Mouse (Mus musculus) midbrain, embryonic 13.5 days (tissue): ENCODE results near the gene Cx3cr1. TPM values are rescaled to one million over a fixed set of nuclear protein-coding genes. Genes with fewer than 3 reads are reported as not detected.
"Not testable (repeated sequence)": the region's sequence is repeated elsewhere in the genome, so short reads cannot be mapped to it uniquely, and the experiment has no call there.

Experiments used
- ATAC-seq: fragments of 200-750 bp; cut with Nextera tagmentation; 2 replicates; pipeline ENCODE4 v1.8.0; 2017; ENCODE audit warnings: mild to moderate bottlenecking, moderate TSS enrichment, moderate library complexity
- H3K27ac ChIP-seq: fragments of 300-500 bp; sonication (generic); 2 replicates; pipeline ENCODE4 v1.5.1; 2015; ENCODE audit warnings: inconsistent platforms, mild to moderate bottlenecking, moderate library complexity
- H3K27me3 ChIP-seq: fragments of 300-500 bp; sonication (generic); 2 replicates; pipeline ENCODE4 v1.6.1; 2015; ENCODE audit warnings: mild to moderate bottlenecking, inconsistent platforms
- H3K36me3 ChIP-seq: fragments of 300-500 bp; sonication (generic); 2 replicates; pipeline ENCODE4 v1.6.1; 2015; ENCODE audit warnings: mild to moderate bottlenecking, inconsistent platforms
- H3K4me1 ChIP-seq: fragments of 300-500 bp; sonication (generic); replicated peaks from 2 replicates; pipeline ENCODE4 v1.6.1; 2015; ENCODE audit warnings: inconsistent platforms
- H3K4me2 ChIP-seq: fragments of 300-500 bp; sonication (generic); replicated peaks from 2 replicates; pipeline ENCODE4 v1.6.1; 2015; ENCODE audit warnings: moderate library complexity, mild to moderate bottlenecking, inconsistent platforms
- H3K4me3 ChIP-seq: fragments of 300-500 bp; sonication (generic); replicated peaks from 2 replicates; pipeline ENCODE4 v1.5.1; 2015; ENCODE audit warnings: mild to moderate bottlenecking, inconsistent platforms
- H3K9ac ChIP-seq: fragments of 300-500 bp; sonication (generic); replicated peaks from 2 replicates; pipeline ENCODE4 v1.6.1; 2015; ENCODE audit warnings: mild to moderate bottlenecking, inconsistent platforms
- H3K9me3 ChIP-seq: fragments of 300-500 bp; sonication (generic); 2 replicates; pipeline ENCODE4 v1.6.1; 2016; ENCODE audit warnings: mild to moderate bottlenecking, inconsistent platforms
- WGBS: fragments of 180-500 bp; shearing (Covaris S2); methylation state at CpG from one replicate; pipeline ENCODE4 v1.1.7; 2015; 5-methylcytosine and 5-hydroxymethylcytosine counted together
- polyA plus RNA-seq: library from polyadenylated mRNA; unstranded; fragments of >200 nt; fragmentation: Nextera tagmentation; extraction: Ambion mirVana; gene quantifications from 2 replicates; pipeline ENCODE4 v1.2.1, GENCODE M21; 2015

Gene Cx3cr1
- polyA plus RNA-seq, 1 experiment from 2014 or later, result 6.1 TPM

GRCm38 (mm10) chr9:120021164-120021563 is 48.5 kb downstream of the Cx3cr1 start:
- Histone ChIP-seq H3K9me3 (no peaks in the 10 kb centered on the region), H3K27me3 (no peaks in the 10 kb centered on the region), H3K4me3 (no peak overlapping the region), H3K9ac (no peak overlapping the region), H3K4me1 (no peaks in the 10 kb centered on the region), H3K36me3 (no peaks in the 10 kb centered on the region), H3K4me2 (no peak overlapping the region), H3K27ac (no peak overlapping the region)
- WGBS, result 77% methylated on average over 5 of the region's 5 CpGs
- ATAC-seq, result no peak

GRCm38 (mm10) chr9:120020285-120020890 is 49.3 kb downstream of the Cx3cr1 start:
- ATAC-seq, result no peak
- Histone ChIP-seq H3K27me3 (no peaks in the 10 kb centered on the region), H3K36me3 (no peaks in the 10 kb centered on the region), H3K27ac (no peak overlapping the region), H3K9me3 (no peaks in the 10 kb centered on the region), H3K9ac (no peak overlapping the region), H3K4me3 (no peak overlapping the region), H3K4me2 (no peak overlapping the region), H3K4me1 (no peaks in the 10 kb centered on the region)
- WGBS, result 50% methylated on average over 7 of the region's 7 CpGs

DNA sequence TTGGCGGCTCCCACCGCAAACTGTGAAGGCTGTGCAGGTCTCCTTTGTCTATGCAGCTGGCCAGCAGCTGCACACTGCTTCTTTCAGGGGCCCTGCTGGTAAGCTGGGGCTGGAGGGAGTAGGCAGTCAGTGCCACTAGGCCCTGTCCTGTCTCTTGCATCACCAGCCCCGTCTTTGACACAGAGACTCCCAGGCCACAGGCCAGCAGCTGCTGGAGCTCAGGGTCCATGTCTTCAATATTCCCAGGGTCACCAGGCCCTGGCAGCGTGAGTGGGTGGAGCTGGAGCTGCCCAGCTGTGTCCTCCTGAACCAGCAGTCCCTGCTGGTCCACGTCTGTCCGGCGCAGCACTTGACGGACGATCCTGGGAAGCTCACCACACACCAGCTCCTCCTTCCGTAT is 52.7 kb downstream of the Cx3cr1 start:
- H3K9ac ChIP-seq, result no peak overlapping the region; the same call in 1 of the 2 replicates
- H3K27ac ChIP-seq, result no peak overlapping the region
- no peaks in the 10 kb centered on the region for H3K4me1 ChIP-seq
- H3K4me3 ChIP-seq, result no peak overlapping the region
- H3K36me3 ChIP-seq, result no peaks in the 10 kb centered on the region
- H3K9me3 ChIP-seq, result no peaks in the 10 kb centered on the region
- no peak for ATAC-seq
- peaks cover 19% of the 10 kb centered on the region for H3K27me3 ChIP-seq
- 70% methylated on average over 10 of the region's 10 CpGs for WGBS
- H3K4me2 ChIP-seq, result no peak overlapping the region

DNA sequence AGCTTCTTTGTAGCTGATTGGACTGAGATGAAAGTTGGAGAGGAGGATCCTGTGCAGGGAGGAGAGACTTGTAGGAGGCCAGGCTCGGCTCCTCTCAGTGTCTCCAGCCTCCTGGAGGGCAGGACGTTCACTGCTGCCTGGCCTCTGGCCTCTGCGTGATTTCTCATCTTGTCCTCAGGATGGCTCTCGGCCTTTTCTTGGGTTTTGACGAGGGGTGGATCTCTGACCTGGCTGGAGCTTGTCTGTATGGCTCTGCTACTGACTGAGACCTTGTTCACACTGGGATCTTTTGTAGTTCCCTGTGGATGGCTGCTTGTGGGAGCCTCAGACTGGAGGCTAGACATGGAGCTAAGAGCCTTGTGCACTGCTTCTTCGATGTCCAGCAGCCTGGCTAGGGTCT is 54.9 kb downstream of the Cx3cr1 start:
- no peak overlapping the region for H3K4me2 ChIP-seq
- H3K27me3 ChIP-seq, result peaks cover 21% of the 10 kb centered on the region
- no peaks in the 10 kb centered on the region for H3K36me3 ChIP-seq
- H3K4me3 ChIP-seq, result no peak overlapping the region
- WGBS, result 78% methylated on average over 6 of the region's 6 CpGs
- ATAC-seq, result no peak
- 0 out of 2 replicates have a peak overlapping the region, but pooled peaks have one; percentile 2 for H3K9ac ChIP-seq
- no peak overlapping the region for H3K27ac ChIP-seq
- H3K9me3 ChIP-seq, result no peaks in the 10 kb centered on the region
- peaks cover 8% of the 10 kb centered on the region for H3K4me1 ChIP-seq

DNA sequence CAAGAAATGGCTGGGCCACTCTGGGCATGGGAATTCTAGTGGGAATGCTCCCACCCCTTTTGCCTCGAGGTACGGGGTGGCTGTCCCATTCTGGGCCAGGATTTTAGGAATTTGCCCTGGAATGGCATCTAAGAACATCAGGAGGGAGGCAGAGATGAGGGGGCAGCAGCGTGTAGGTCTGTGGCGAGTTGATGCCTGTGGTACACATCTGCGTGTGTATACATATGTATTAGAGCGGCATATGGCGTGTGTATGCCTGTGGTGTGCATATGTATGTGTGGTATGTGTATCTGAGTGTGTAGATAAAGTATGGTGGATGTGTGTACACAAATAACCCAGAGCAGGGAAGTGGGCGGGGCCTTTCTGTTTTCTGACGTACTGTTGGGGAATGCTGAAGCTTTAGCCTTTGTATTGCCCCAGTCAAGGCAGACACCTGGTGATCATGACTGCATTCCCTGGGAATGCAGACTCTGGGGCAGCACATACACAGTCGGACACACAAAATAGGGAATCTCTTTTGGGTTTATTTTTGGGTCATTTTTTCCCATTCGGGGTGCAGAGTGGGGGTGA is 56.3 kb downstream of the Cx3cr1 start:
- no peaks in the 10 kb centered on the region for H3K36me3 ChIP-seq
- H3K4me2 ChIP-seq, result no peak overlapping the region
- no peak overlapping the region for H3K9ac ChIP-seq
- ATAC-seq, result no peak
- H3K9me3 ChIP-seq, result no peaks in the 10 kb centered on the region
- H3K4me3 ChIP-seq, result no peak overlapping the region
- no peak overlapping the region for H3K27ac ChIP-seq
- WGBS, result 73% methylated on average over 11 of the region's 11 CpGs
- peaks cover 23% of the 10 kb centered on the region for H3K27me3 ChIP-seq
- H3K4me1 ChIP-seq, result peaks cover 8% of the 10 kb centered on the region

GRCm38 (mm10) chr9:120012781-120013180 is 56.9 kb downstream of the Cx3cr1 start:
- Histone ChIP-seq H3K9ac (no peak overlapping the region), H3K27ac (no peak overlapping the region), H3K4me3 (no peak overlapping the region), H3K9me3 (no peaks in the 10 kb centered on the region), H3K4me2 (no peak overlapping the region), H3K4me1 (peaks cover 8% of the 10 kb centered on the region), H3K27me3 (peaks cover 23% of the 10 kb centered on the region), H3K36me3 (no peaks in the 10 kb centered on the region)
- WGBS, result 88% methylated on average over 5 of the region's 5 CpGs
- no peak for ATAC-seq

GRCm38 (mm10) chr9:120012161-120012560 is 57.5 kb downstream of the Cx3cr1 start:
- not testable (repeated sequence) for H3K4me2 ChIP-seq, H3K36me3 ChIP-seq, H3K4me1 ChIP-seq, H3K27ac ChIP-seq, H3K4me3 ChIP-seq, ATAC-seq, H3K9me3 ChIP-seq, H3K9ac ChIP-seq
- H3K27me3 ChIP-seq, result peaks cover 23% of the 10 kb centered on the region
- 86% methylated on average over 6 of the region's 6 CpGs for WGBS

- peak; percentile 74 for ATAC-seq
- peak overlapping the region; percentile 63 for H3K9ac ChIP-seq
- H3K4me1 ChIP-seq, result peaks cover 8% of the 10 kb centered on the region
- peak overlapping the region; percentile 50 for H3K4me3 ChIP-seq
- H3K36me3 ChIP-seq, result no peaks in the 10 kb centered on the region
- peak overlapping the region; percentile 74 for H3K4me2 ChIP-seq
- no peaks in the 10 kb centered on the region for H3K9me3 ChIP-seq
- peak overlapping the region; percentile 84 for H3K27ac ChIP-seq
- peaks cover 23% of the 10 kb centered on the region for H3K27me3 ChIP-seq
- WGBS, result 1% methylated on average over 10 of the region's 10 CpGs
Observed at GRCm38 (mm10) chr9:120011533-120011932, 58.1 kb downstream of the Cx3cr1 start.

DNA sequence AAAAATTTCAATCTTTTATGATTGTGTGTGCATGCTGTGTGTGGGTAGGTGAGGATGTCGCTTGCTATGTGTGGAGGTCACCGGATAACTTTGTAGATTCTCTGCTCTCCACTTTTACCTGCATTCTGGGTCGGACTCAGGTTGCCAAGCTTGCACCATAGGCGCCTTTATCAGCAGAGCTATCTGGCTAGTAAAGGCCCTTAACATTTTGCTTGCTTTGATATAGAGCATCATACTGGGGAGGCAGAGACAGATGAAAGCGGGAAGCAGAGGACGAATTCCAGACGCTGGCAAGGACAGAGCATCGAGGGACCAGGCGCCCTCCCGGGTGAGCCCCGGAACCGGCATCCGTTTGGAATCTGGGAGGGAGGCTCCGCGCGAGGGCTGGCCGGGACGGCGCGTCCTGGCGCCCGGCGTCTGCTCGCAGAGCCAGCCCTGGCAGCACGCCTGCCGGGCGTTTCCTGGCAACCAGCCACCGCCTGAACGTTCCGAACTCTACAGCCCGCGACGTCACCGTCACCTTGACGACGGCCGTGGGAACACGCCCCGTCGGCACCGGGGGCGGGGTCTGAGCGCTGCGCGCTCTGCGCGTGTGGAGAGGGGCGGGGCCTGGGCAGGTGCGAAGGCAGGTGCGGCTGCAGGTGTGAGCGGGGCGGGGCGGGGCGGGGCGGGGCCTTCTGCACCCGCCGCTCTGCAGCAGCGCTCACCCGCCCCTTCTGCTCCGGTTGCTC is 58.7 kb downstream of the Cx3cr1 start:
- peaks cover 8% of the 10 kb centered on the region for H3K4me1 ChIP-seq
- H3K27me3 ChIP-seq, result peaks cover 23% of the 10 kb centered on the region
- H3K4me2 ChIP-seq, result peak overlapping the region; percentile 74
- WGBS, result 1% methylated on average over 50 of the region's 60 CpGs
- ATAC-seq, result peak; percentile 93
- peak overlapping the region; percentile 84 for H3K27ac ChIP-seq
- H3K9me3 ChIP-seq, result no peaks in the 10 kb centered on the region
- H3K36me3 ChIP-seq, result no peaks in the 10 kb centered on the region
- peak overlapping the region; percentile 63 for H3K9ac ChIP-seq
- H3K4me3 ChIP-seq, result peak overlapping the region; percentile 50

DNA sequence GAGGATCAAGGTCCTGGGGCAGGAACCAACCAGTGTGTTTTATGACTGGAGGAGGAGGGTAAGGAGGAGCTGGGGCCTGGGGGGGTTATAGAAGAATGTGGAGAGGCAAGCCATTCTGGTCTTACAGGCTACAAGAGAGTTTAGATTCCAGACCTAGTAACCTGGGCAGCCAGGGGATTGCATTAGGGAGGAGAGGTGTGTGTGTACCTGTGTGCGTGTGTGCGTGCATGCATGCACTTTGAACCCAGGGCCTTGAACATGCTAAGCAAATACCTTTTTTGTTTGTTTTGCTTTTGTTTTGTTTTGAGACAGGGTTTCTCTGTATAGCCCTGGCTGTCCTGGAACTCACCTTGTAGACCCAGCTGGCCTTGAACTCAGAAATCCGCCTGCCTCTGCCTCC is 59.8 kb downstream of the Cx3cr1 start:
- Histone ChIP-seq H3K4me2 (no peak overlapping the region), H3K36me3 (no peaks in the 10 kb centered on the region), H3K9ac (no peak overlapping the region), H3K9me3 (no peaks in the 10 kb centered on the region), H3K27ac (no peak overlapping the region), H3K4me3 (no peak overlapping the region), H3K27me3 (peaks cover 23% of the 10 kb centered on the region), H3K4me1 (peaks cover 8% of the 10 kb centered on the region)
- ATAC-seq, result no peak
- 99% methylated on average over 3 of the region's 3 CpGs for WGBS

- H3K27me3 ChIP-seq, result peaks cover 23% of the 10 kb centered on the region
- H3K27ac ChIP-seq, result no peak overlapping the region
- no peak overlapping the region for H3K4me3 ChIP-seq
- no peaks in the 10 kb centered on the region for H3K9me3 ChIP-seq
- no peaks in the 10 kb centered on the region for H3K36me3 ChIP-seq
- peaks cover 8% of the 10 kb centered on the region for H3K4me1 ChIP-seq
- no peak overlapping the region for H3K4me2 ChIP-seq
- WGBS, result 85% methylated on average over 7 of the region's 7 CpGs
- no peak for ATAC-seq
- no peak overlapping the region for H3K9ac ChIP-seq
Observed at GRCm38 (mm10) chr9:120009226-120009841, 60.3 kb downstream of the Cx3cr1 start.

GRCm38 (mm10) chr9:120007833-120008232 is 61.8 kb downstream of the Cx3cr1 start:
- no peaks in the 10 kb centered on the region for H3K36me3 ChIP-seq
- peaks cover 8% of the 10 kb centered on the region for H3K4me1 ChIP-seq
- H3K9me3 ChIP-seq, result no peaks in the 10 kb centered on the region
- H3K9ac ChIP-seq, result no peak overlapping the region
- ATAC-seq, result no peak
- peaks cover 11% of the 10 kb centered on the region for H3K27me3 ChIP-seq
- 97% methylated on average over 1 of the region's 1 CpGs for WGBS
- H3K27ac ChIP-seq, result no peak overlapping the region
- H3K4me3 ChIP-seq, result no peak overlapping the region
- H3K4me2 ChIP-seq, result no peak overlapping the region
